8 mouse cellular contexts compared by ENCODE assay signal in the genomic region with DNA sequence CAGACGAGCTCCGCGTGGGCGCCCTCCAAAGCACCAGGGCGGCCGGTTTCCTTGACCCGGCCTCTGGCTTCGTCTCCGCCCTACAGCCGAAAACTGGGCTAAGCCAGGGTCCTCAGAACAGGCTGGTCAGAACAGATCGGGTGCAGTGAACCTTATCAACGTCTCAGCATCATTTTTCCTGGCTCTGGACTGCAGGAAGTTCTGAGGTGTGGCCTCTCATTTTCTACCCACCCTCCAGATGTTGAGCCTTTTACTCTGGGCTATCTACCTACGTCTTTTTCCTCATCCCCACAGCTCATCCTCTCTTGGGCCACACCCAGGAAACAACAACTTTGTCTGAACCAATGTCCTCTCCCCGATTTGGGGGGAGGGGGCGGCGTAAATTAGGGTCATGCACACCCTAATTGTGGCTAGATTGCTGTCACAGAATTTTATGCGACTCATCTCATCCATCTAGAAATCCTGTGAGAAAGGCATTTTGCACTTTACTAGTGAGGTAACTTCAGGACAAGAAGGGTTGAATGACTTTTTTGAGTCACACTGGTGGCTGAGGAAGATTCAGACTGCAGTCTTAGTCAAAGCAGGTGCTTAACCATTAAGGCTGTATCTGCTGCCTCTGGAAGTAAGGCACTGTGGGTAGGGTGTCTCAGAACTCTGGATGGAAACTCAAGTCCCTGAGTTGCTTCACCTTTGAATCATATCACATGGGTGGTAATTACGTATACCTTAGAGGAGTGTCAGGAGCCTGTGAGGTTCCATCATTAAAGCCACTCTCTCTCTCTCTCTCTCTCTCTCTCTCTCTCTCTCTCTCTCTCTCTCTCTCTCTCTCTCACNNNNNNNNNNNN. TPM values are rescaled to one million over a fixed set of nuclear protein-coding genes. Genes with fewer than 3 reads are reported as not detected.
DNase-seq lines count a peak whose midpoint lies in the region; ATAC-seq and TF ChIP-seq lines count a peak whose summit lies in the region.

Gene Faah (minus strand): TSS at position 25 of the 845 bp plus-strand sequence.

- no peak for TF ChIP-seq CTCF in thymus, adult 2 months (IDR thresholded peaks at IDR 0.05; ENCODE audit: borderline replicate concordance, control insufficient read depth, extremely low read depth, insufficient read depth, low read length, poor library complexity)

- H3K4me3 ChIP-seq in erythroblast, embryonic 14.5 days (replicated peaks), result peak within 1 kb of the TSS; percentile 59
- H3K4me3 ChIP-seq in thymus, adult 2 months (ENCODE audit: control insufficient read depth, insufficient read depth, low read length), result peak within 1 kb of the TSS; percentile 97
- peak within 1 kb of the TSS; percentile 68 for H3K4me3 ChIP-seq in midbrain, embryonic 15.5 days

- DNase-seq in thymus, adult 2 months, result peak; percentile 26
- no peak for DNase-seq in thymus, postnatal 0 days (ENCODE audit: low spot score)
- DNase-seq in layer of hippocampus, postnatal 10 days (ENCODE audit: low spot score in 2 of 2), result no peak
- no peak for DNase-seq in right cerebral cortex, adult 18-20 months
- DNase-seq in frontal cortex, postnatal 36 days (ENCODE audit: low spot score in 2 of 2), result no peak

- peaks cover 10% of the 10 kb centered on the region for H3K4me1 ChIP-seq in erythroblast, embryonic 14.5 days (ENCODE audit: control insufficient read depth)
- peaks cover 19% of the 10 kb centered on the region for H3K4me1 ChIP-seq in thymus, adult 2 months (replicated peaks; ENCODE audit: control insufficient read depth, insufficient read depth, low read length)
- peaks cover 4% of the 10 kb centered on the region; the same call in 1 of the 2 replicates for H3K4me1 ChIP-seq in midbrain, embryonic 15.5 days

- 0 out of 2 replicates have a peak within 1 kb of the TSS, but pooled peaks have one; percentile 1 for H3K27ac ChIP-seq in thymus, adult 2 months (ENCODE audit: control insufficient read depth, insufficient read depth, low read length)
- H3K27ac ChIP-seq in midbrain, embryonic 15.5 days, result peak within 1 kb of the TSS; percentile 79

- peaks cover 4% of the 10 kb centered on the region; the same call in 1 of the 2 replicates for H3K9me3 ChIP-seq in erythroblast, embryonic 14.5 days (ENCODE audit: control insufficient read depth, low read length)
- no peaks in the 10 kb centered on the region for H3K9me3 ChIP-seq in midbrain, embryonic 15.5 days

- H3K36me3 ChIP-seq in erythroblast, embryonic 14.5 days (ENCODE audit: control insufficient read depth), result no peaks in the 10 kb centered on the region
- no peaks in the 10 kb centered on the region for H3K36me3 ChIP-seq in thymus, adult 2 months (ENCODE audit: control insufficient read depth, insufficient read depth, low read length)
- H3K36me3 ChIP-seq in midbrain, embryonic 15.5 days (replicated peaks), result no peaks in the 10 kb centered on the region

- TF ChIP-seq POLR2A in thymus, adult 2 months (IDR thresholded peaks at IDR 0.05; ENCODE audit: control insufficient read depth, extremely low read depth, insufficient read depth, low read length, poor library complexity), result no peak

- WGBS in thymus, adult 2 months, result 15% methylated on average over 18 of the region's 18 CpGs
- 9% methylated on average over 18 of the region's 18 CpGs for WGBS in midbrain, embryonic 15.5 days

- peak within 1 kb of the TSS; percentile 79 for H3K9ac ChIP-seq in midbrain, embryonic 15.5 days

- ATAC-seq in erythroblast, adult 5-6 weeks (replicated peaks; ENCODE audit: low FRiP score, poor library complexity, severe bottlenecking), result no peak
- ATAC-seq in midbrain, embryonic 15.5 days (replicated peaks), result peak; percentile 13

- H3K4me2 ChIP-seq in midbrain, embryonic 15.5 days, result peak within 1 kb of the TSS; percentile 92

- peaks cover 56% of the 10 kb centered on the region for H3K27me3 ChIP-seq in erythroblast, embryonic 14.5 days (ENCODE audit: control insufficient read depth)
- no peaks in the 10 kb centered on the region for H3K27me3 ChIP-seq in thymus, adult 2 months (ENCODE audit: control insufficient read depth, insufficient read depth, low read length)
- H3K27me3 ChIP-seq in midbrain, embryonic 15.5 days (replicated peaks), result peaks cover 36% of the 10 kb centered on the region

RNA-seq across cellular contexts. Expression of gene Faah, which starts in this region (rescaled TPM):
- polyA plus RNA-seq in erythroblast, embryonic 14.5 days (2012), result 0.02 and 0.04 TPM in 2 replicates
- total RNA-seq in erythroblast, adult 5-6 weeks (2015; ENCODE audit: low replicate concordance), result 2.1 TPM in 1 of 2 replicates, not detected in the other
- total RNA-seq in erythroblast, adult 5-6 weeks (2017; ENCODE audit: low replicate concordance), result 1.3 TPM in 1 of 2 replicates, not detected in the other
- 77.2 and 88.1 TPM in 2 replicates for polyA plus RNA-seq in thymus, adult 2 months (2012; rRNA removed)
- polyA plus RNA-seq in thymus, postnatal 0 days (2015; fragmentation: Nextera tagmentation; extraction: Ambion mirVana), result 3.9 and 4.7 TPM in 2 replicates
- total RNA-seq in layer of hippocampus, postnatal 10 days (2021), result 100 to 1,000 TPM in 1 of 2 experiments, 10 to 100 TPM in 1; 86.6 to 108 TPM
- 26.3 and 26.7 TPM in 2 replicates for polyA plus RNA-seq in midbrain, embryonic 15.5 days (2015; fragmentation: Nextera tagmentation; extraction: Ambion mirVana)

Comparison
In these comparisons a context has a peak if more than half of its experiments do, and no peak if none do; other contexts are left out.
1. RNA of gene Faah (total RNA-seq): 86.6 to 108 TPM in layer of hippocampus, postnatal 10 days; 1.3 to 2.1 TPM in erythroblast, adult 5-6 weeks; every median in the first group is over 10 times any median in the second.
2. Peak in every context shown above with its lines, with median percentiles within 50 percentile points of each other: H3K4me3 ChIP-seq.